Mouse (Mus musculus): Measurements from ENCODE around the gene Atf7ip. TPM values are rescaled to one million over a fixed set of nuclear protein-coding genes. Genes with fewer than 3 reads are reported as not detected.

The Atf7ip gene
- total and polyA plus RNA-seq, 2 experiments from 2014 or later, result 28.7 to 43.1 TPM

DNA sequence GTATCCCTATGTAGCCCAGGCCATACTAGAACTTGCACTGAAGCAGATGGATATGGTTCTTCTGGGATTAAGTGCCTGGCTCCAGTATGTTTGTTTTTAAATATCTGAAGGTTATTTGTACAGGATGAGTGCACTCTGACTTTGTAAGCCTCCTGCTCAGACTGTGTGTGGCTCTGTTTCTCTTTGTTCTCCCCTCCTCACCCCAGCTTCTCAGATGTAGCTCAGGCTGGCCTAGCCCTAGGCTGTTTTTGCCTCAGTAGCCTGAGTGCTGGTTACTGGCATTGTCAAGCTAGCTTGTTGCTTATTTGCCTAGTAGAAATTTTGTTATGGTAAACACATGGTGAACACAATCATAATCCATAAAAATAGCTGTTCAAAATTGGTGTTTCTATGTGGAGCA is 15.7 kb downstream of the Atf7ip start:
- Histone ChIP-seq H3K27me3 (ENCODE audit: insufficient read depth, low read length) (no peaks in the 10 kb centered on the region), H3K36me3 (ENCODE audit: insufficient read depth, low read length) (no peaks in the 10 kb centered on the region), H3K9ac (replicated peaks; ENCODE audit: low read length, poor library complexity, severe bottlenecking) (no peak overlapping the region), H3K9me3 (ENCODE audit: low read length) (no peaks in the 10 kb centered on the region), H3K4me1 (ENCODE audit: insufficient read depth, low read length) (0 out of 2 replicates have a peak, but pooled peaks cover 3% of the 10 kb centered on the region), H3K4me2 (ENCODE audit: low read depth, low read length, poor library complexity, severe bottlenecking) (no peak overlapping the region), H3K4me3 (ENCODE audit: low read depth, low read length) (no peak overlapping the region), H3K27ac (ENCODE audit: low read depth, low read length) (no peak overlapping the region)
- DNase-seq (ENCODE audit: low spot score) (no peak), ATAC-seq (ENCODE audit: low FRiP score) (no peak)
- TF ChIP-seq CTCF (IDR thresholded peaks at IDR 0.05), result no peak

- Histone ChIP-seq H3K4me1 (ENCODE audit: insufficient read depth, low read length) (0 out of 2 replicates have a peak, but pooled peaks cover 3% of the 10 kb centered on the region), H3K4me3 (ENCODE audit: low read depth, low read length) (no peak overlapping the region), H3K36me3 (ENCODE audit: insufficient read depth, low read length) (no peaks in the 10 kb centered on the region), H3K27me3 (ENCODE audit: insufficient read depth, low read length) (no peaks in the 10 kb centered on the region), H3K4me2 (ENCODE audit: low read depth, low read length, poor library complexity, severe bottlenecking) (no peak overlapping the region), H3K27ac (ENCODE audit: low read depth, low read length) (peak overlapping the region; percentile 7; the same call in 1 of the 2 replicates), H3K9ac (replicated peaks; ENCODE audit: low read length, poor library complexity, severe bottlenecking) (no peak overlapping the region), H3K9me3 (ENCODE audit: low read length) (no peaks in the 10 kb centered on the region)
- ATAC-seq (ENCODE audit: low FRiP score), result no peak
- no peak for DNase-seq (ENCODE audit: low spot score)
- no peak for TF ChIP-seq CTCF (IDR thresholded peaks at IDR 0.05)
- WGBS, result 93% methylated on average over 5 of the region's 5 CpGs
Observed at GRCm38 (mm10) chr6:136522658-136523057, 16.7 kb downstream of the Atf7ip start.

- 0 out of 2 replicates have a peak, but pooled peaks cover 3% of the 10 kb centered on the region for H3K4me1 ChIP-seq (ENCODE audit: insufficient read depth, low read length)
- H3K27me3 ChIP-seq (ENCODE audit: insufficient read depth, low read length), result no peaks in the 10 kb centered on the region
- 95% methylated on average over 4 of the region's 4 CpGs for WGBS
- H3K9me3 ChIP-seq (ENCODE audit: low read length), result no peaks in the 10 kb centered on the region
- ATAC-seq (ENCODE audit: low FRiP score), result no peak
- DNase-seq (ENCODE audit: low spot score), result no peak
- H3K36me3 ChIP-seq (ENCODE audit: insufficient read depth, low read length), result no peaks in the 10 kb centered on the region
- H3K9ac ChIP-seq (replicated peaks; ENCODE audit: low read length, poor library complexity, severe bottlenecking), result no peak overlapping the region
- TF ChIP-seq CTCF (IDR thresholded peaks at IDR 0.05), result no peak
- 0 out of 2 replicates have a peak overlapping the region, but pooled peaks have one; percentile 12 for H3K27ac ChIP-seq (ENCODE audit: low read depth, low read length)
- no peak overlapping the region for H3K4me3 ChIP-seq (ENCODE audit: low read depth, low read length)
- no peak overlapping the region for H3K4me2 ChIP-seq (ENCODE audit: low read depth, low read length, poor library complexity, severe bottlenecking)
Observed at GRCm38 (mm10) chr6:136524751-136525150, 18.8 kb downstream of the Atf7ip start.

- no peak overlapping the region for H3K4me2 ChIP-seq (ENCODE audit: low read depth, low read length, poor library complexity, severe bottlenecking)
- WGBS, result 93% methylated on average over 4 of the region's 4 CpGs
- ATAC-seq (ENCODE audit: low FRiP score) (no peak), DNase-seq (ENCODE audit: low spot score) (no peak)
- no peak overlapping the region for H3K27ac ChIP-seq (ENCODE audit: low read depth, low read length)
- H3K9me3 ChIP-seq (ENCODE audit: low read length), result no peaks in the 10 kb centered on the region
- no peak overlapping the region for H3K9ac ChIP-seq (replicated peaks; ENCODE audit: low read length, poor library complexity, severe bottlenecking)
- no peak for TF ChIP-seq CTCF (IDR thresholded peaks at IDR 0.05)
- no peak overlapping the region for H3K4me3 ChIP-seq (ENCODE audit: low read depth, low read length)
- H3K4me1 ChIP-seq (ENCODE audit: insufficient read depth, low read length), result 0 out of 2 replicates have a peak, but pooled peaks cover 3% of the 10 kb centered on the region
- H3K36me3 ChIP-seq (ENCODE audit: insufficient read depth, low read length), result no peaks in the 10 kb centered on the region
- no peaks in the 10 kb centered on the region for H3K27me3 ChIP-seq (ENCODE audit: insufficient read depth, low read length)
Observed at GRCm38 (mm10) chr6:136525567-136525966, 19.6 kb downstream of the Atf7ip start.

GRCm38 (mm10) chr6:136529156-136529555 is 23.2 kb downstream of the Atf7ip start:
- 67% methylated on average over 2 of the region's 2 CpGs for WGBS
- DNase-seq (ENCODE audit: low spot score), result no peak
- Histone ChIP-seq H3K27ac (ENCODE audit: low read depth, low read length) (no peak overlapping the region), H3K4me3 (ENCODE audit: low read depth, low read length) (no peak overlapping the region), H3K36me3 (ENCODE audit: insufficient read depth, low read length) (no peaks in the 10 kb centered on the region), H3K4me1 (ENCODE audit: insufficient read depth, low read length) (peaks cover 6% of the 10 kb centered on the region; the same call in 1 of the 2 replicates), H3K27me3 (ENCODE audit: insufficient read depth, low read length) (no peaks in the 10 kb centered on the region), H3K9me3 (ENCODE audit: low read length) (no peaks in the 10 kb centered on the region), H3K4me2 (ENCODE audit: low read depth, low read length, poor library complexity, severe bottlenecking) (no peak overlapping the region), H3K9ac (replicated peaks; ENCODE audit: low read length, poor library complexity, severe bottlenecking) (no peak overlapping the region)
- ATAC-seq (ENCODE audit: low FRiP score), result no peak
- no peak for TF ChIP-seq CTCF (IDR thresholded peaks at IDR 0.05)

GRCm38 (mm10) chr6:136531792-136532230 is 25.8 kb downstream of the Atf7ip start:
- no peak for DNase-seq (ENCODE audit: low spot score)
- Histone ChIP-seq H3K36me3 (ENCODE audit: insufficient read depth, low read length) (no peaks in the 10 kb centered on the region), H3K4me2 (ENCODE audit: low read depth, low read length, poor library complexity, severe bottlenecking) (no peak overlapping the region), H3K4me3 (ENCODE audit: low read depth, low read length) (no peak overlapping the region), H3K27ac (ENCODE audit: low read depth, low read length) (peak overlapping the region; percentile 83), H3K9ac (replicated peaks; ENCODE audit: low read length, poor library complexity, severe bottlenecking) (no peak overlapping the region), H3K27me3 (ENCODE audit: insufficient read depth, low read length) (no peaks in the 10 kb centered on the region), H3K9me3 (ENCODE audit: low read length) (no peaks in the 10 kb centered on the region), H3K4me1 (ENCODE audit: insufficient read depth, low read length) (peaks cover 11% of the 10 kb centered on the region; the same call in 1 of the 2 replicates)
- no peak for ATAC-seq (ENCODE audit: low FRiP score)
- no peak for TF ChIP-seq CTCF (IDR thresholded peaks at IDR 0.05)
- 62% methylated on average over 7 of the region's 7 CpGs for WGBS
